Mouse (Mus musculus) layer of hippocampus, adult 9-10 months (tissue): ENCODE results near the gene Scn8a.

Experiments
- DNase-seq: peaks from one replicate; pipeline ENCODE4 v3.0.0; 2022; ENCODE audit warnings: low spot score

The Scn8a gene

GRCm38 (mm10) chr15:100953955-100954354, 84.3 kb downstream of the Scn8a start:
- no peak for DNase-seq

GRCm38 (mm10) chr15:100954751-100955150, 85.1 kb downstream of the Scn8a start:
- no peak for DNase-seq

- DNase-seq: peak; percentile 38
Measured at GRCm38 (mm10) chr15:100960958-100961357, 91.3 kb downstream of the Scn8a start.

DNA sequence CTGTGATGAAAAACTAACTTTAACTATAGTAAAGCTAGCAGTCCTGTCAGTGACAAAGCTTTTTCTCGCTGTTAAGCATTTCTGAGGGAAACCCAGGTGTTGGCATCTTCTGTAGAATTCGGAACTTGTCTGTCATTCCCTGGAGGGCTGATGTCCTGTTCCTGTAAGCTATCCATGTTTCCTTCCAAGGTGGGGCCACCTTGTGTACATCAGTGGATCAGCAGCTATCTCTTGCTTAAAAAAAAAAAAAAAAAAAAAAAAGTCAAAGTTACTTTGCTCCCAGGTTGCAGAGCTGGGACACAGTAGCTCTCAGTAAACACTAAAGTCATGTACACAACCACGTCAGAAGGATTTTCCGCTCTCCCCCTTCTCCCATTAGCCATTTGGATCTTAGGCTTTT, 91.9 kb downstream of the Scn8a start:
- no peak for DNase-seq

GRCm38 (mm10) chr15:100971443-100971842, 101.8 kb downstream of the Scn8a start:
- DNase-seq: peak; percentile 32

GRCm38 (mm10) chr15:100972795-100973194, 103.1 kb downstream of the Scn8a start:
- DNase-seq: no peak

GRCm38 (mm10) chr15:100974679-100975078, 105.0 kb downstream of the Scn8a start:
- no peak for DNase-seq

GRCm38 (mm10) chr15:100983427-100984153, 113.9 kb downstream of the Scn8a start:
- no peak for DNase-seq

DNA sequence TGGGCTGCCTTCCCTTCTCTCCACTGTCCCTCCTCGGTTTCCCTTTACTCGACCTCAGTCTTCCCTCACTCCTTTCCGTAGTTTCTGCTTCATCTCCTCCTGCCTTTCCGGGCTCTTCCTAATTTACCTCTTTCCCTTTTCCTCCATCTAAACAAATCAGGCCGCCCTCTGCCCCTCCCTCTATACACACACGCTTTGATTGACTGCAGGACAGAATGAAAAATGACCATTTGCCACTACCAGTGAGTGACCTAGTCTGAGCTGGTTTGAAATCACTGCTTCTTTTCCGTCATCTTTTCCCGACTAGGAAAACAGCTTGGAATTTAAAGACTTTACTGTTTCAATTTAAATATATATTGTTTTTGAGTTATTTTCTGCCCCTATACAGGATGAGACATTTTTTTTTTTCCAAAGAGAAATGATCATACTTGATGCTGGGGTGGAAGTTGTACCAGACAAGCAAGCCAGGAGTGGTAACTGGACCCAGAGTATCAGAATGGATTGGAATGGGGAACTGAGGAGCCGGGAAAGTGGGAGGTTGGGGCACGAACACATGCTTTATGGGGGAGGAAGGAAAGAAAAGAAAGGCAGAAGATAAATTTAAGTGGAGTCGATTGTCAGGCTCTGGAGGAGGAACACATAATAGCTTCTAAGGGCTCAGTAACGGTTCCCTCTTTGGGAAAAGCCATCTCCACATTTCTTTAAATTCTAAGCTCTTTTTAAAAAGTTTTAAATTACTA, 114.7 kb downstream of the Scn8a start:
- no peak for DNase-seq

GRCm38 (mm10) chr15:100986479-100986878, 116.8 kb downstream of the Scn8a start:
- DNase-seq: no peak

DNA sequence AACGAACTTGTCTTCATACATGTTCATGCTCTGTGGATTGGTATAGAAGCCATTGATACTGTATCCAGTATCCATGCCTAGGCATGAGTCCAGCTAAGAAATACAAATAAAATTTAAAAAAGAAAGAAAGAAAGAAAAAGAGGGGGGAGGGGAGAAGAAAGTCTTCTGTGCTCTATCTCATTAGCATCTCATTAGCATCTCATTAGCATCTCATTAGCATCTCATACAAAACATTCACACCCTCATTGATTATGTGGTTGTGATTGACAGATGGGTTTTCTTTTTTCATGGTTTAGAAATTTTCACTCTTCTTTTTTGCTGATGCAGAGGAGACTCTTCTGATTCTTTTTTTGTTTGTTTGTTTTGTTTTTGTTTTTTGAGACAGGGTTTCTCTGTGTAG, 117.4 kb downstream of the Scn8a start:
- no peak for DNase-seq

DNA sequence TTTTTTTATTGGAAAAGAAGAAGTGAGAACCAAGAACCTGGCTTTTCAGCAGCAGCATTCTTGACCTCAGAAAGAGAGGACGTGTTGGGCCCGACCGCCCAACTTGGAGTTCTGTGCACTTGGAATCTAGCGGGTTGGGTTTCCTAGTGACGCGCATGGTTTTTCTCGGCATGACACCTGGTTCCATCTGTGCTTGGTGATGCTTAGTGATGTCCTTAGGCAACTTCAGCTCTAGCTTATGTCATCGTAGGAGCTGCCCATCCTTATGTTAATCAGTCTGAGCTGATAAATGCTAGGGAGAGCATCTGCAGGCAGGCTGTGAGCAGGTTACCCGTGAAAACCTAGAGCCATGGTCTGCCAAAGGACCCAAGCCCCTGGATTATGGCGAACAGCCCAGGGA, 120.6 kb downstream of the Scn8a start:
- no peak for DNase-seq

DNA sequence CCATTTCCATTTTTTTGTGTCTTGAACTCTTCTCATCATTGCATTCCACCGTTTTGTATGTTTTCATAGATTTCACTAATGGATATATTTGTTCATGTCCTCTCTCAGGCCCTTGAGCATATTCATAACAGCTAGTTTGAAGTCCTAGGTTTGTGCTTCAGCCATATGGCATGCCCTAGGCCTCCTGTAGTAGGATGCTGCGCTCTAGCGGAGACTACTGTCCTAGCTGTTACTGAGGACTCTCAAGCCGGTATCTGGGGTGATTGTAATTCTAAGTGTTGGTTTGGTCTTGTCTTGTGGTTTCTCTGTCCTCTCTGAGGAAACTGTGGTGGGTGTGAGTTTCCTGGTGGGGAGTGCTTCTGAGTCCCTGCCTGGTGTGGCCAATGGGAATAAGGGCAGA, 127.4 kb downstream of the Scn8a start:
- DNase-seq: no peak

DNA sequence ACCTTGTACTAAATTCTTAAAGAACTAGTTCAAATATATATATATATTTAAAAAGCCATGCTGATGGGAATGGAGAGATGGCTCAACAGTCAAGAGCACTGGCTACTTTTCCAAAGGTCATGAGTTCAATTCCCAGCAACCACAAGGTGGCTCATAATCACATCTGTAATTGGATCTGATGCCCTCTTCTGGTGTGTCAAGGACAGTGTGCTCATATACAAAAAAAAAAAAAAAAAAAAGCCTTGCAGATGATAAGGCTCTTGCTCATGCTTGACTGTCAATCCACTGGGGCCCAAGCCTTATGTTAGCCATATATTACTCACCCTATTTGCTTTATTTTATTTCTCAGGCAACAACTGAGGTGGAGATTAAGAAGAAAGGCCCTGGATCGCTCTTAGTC, 132.0 kb downstream of the Scn8a start:
- DNase-seq: no peak

GRCm38 (mm10) chr15:101002466-101002865, 132.8 kb downstream of the Scn8a start:
- no peak for DNase-seq

DNA sequence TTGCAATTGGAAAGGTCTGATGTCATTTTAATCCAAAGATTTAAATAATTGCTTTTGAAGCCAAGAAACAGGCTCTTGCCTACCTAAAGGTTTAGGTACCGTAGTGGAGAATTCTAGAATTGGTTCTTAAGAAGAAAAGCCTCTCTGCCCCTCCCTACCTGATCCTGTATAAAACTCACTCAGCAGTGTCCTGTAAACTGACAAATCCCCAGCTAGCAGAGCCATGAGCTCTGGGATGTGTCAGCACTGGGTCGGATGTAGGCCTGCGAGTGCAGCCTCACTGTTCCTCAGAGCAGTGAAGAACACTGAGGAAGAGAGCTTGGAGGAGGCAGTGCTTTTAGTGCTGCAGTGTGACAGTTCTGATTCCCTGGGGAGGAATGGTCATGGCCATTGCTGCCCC, 134.9 kb downstream of the Scn8a start:
- no peak for DNase-seq

- DNase-seq: no peak
Measured at GRCm38 (mm10) chr15:101005717-101006116, 136.1 kb downstream of the Scn8a start.

DNA sequence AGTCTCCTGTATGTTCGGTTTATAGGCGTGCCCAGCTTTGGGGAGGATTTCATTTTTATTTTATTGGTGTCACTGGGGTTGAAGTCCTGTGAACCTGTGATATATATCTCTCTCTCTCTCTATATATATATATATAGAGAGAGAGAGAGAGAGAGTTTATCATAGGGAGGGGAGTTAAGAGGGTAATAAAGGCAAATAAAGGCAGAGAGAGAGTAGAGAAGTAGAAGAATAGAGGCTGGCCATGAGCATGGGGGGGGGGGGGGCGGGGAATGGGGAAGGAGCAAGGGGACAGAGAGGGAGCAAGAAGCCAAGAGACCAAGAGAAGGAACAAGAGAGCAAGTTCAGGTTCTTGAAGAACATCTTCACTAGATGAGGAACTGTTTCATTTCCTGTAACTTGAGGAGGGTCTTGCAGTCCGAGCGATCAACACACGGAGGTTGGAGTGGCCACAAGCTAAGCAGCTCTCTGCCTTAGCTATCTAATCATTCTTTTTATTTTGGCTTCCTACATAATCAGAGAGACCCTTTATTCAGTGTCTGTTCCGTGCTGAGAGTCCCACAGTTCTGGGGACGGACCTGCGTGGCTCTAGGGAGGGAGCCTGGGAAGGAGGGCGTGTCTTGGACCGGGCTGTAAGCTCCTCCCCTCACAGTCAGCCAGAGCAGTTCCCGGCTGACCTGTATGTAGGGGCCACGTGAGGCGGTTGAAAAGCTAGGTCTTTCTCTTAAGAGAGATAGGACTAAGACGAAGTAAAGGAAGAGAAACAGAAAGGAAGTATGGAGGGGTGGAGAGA, 136.8 kb downstream of the Scn8a start:
- DNase-seq: no peak

GRCm38 (mm10) chr15:101007236-101007635, 137.6 kb downstream of the Scn8a start:
- DNase-seq: no peak

GRCm38 (mm10) chr15:101008386-101009010, 138.8 kb downstream of the Scn8a start:
- no peak for DNase-seq

GRCm38 (mm10) chr15:101011352-101011751, 141.7 kb downstream of the Scn8a start:
- DNase-seq: no peak

GRCm38 (mm10) chr15:101028960-101029359, 159.3 kb downstream of the Scn8a start:
- no peak for DNase-seq
